Mouse (Mus musculus) embryonic fibroblast, embryonic 13.5 days (primary cell): ENCODE measurements around the gene Cdh15. TPM values are rescaled to one million over a fixed set of nuclear protein-coding genes. Genes with fewer than 3 reads are reported as not detected.
A peak's percentile ranks its signal among the peaks of the same experiment; 100 is the strongest.

Experiments used
- H3K27ac ChIP-seq: 2 replicates; pipeline ENCODE4 v1.5.1; 2012; ENCODE audit warnings: low read length, control low read depth, inconsistent platforms; ENCODE audit not compliant: insufficient read depth
- H3K4me1 ChIP-seq: 2 replicates; pipeline ENCODE4 v1.6.1; 2011; ENCODE audit warnings: low read length; ENCODE audit not compliant: control insufficient read depth, insufficient read depth
- H3K4me3 ChIP-seq: 2 replicates; pipeline ENCODE4 v1.5.1; 2011; ENCODE audit warnings: mild to moderate bottlenecking, control low read depth, low read length; ENCODE audit not compliant: insufficient read depth
- CTCF ChIP-seq: IDR thresholded peaks from 2 replicates; pipeline ENCODE4 v1.5.1; 2011; ENCODE audit warnings: mild to moderate bottlenecking, control low read depth, low read length, moderate library complexity, borderline replicate concordance; ENCODE audit not compliant: insufficient read depth
- POLR2A ChIP-seq: IDR thresholded peaks from 2 replicates; pipeline ENCODE4 v1.6.1; 2011; ENCODE audit warnings: low read depth, mild to moderate bottlenecking, control low read depth, low read length, moderate library complexity
- polyA plus RNA-seq: library from polyadenylated mRNA; stranded (reverse); fragments of >200 nt; gene quantifications from 2 replicates; pipeline ENCODE4 v1.2.4, GENCODE M21; 2011; ENCODE audit warnings: low read depth; ENCODE audit not compliant: missing spikeins, insufficient read length

The Cdh15 gene
- polyA plus RNA-seq = 0.21 TPM in 1 of 2 replicates, not detected in the other

DNA sequence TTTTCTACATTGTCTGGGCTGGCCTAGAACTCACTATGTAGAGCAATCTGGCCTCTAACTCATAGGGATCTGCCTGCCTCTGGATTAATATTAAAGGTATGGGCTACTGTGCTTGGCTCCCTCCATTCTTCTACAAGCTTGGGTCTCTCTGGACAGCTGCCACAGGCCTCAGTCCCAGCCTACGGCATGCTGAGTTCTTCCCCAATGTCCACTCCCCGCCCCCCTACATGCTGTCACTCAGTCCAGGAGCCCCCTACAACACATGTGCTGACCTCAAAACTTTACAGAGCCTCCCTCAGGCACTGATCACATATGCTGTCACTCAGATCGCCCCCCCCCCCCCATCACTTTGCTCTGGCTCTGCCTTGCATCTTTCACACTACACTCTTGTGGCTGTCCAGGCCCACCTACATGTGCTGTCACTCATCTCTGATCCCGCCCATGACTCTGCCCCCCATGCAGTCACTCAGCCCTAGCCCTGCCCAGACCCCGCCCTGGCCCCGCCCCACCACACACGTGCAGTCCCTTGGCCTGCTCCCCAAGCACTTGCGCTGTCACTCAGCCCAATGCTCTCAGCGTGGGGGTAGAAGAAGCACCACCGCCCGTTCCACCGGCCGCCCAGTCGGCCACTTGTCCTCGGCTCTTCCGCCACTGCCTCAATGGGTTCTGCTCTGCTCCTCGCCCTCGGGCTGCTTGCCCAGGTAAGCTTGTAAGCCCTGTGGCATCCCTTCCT lies at the start of gene Cdh15:
TSS of gene Cdh15 (plus strand) at position 138 of the 733 bp plus-strand sequence.
- Histone ChIP-seq H3K27ac (no peak within 1 kb of the TSS), H3K4me1 (no peaks in the 10 kb centered on the region; the same call in 1 of the 2 replicates)

DNA sequence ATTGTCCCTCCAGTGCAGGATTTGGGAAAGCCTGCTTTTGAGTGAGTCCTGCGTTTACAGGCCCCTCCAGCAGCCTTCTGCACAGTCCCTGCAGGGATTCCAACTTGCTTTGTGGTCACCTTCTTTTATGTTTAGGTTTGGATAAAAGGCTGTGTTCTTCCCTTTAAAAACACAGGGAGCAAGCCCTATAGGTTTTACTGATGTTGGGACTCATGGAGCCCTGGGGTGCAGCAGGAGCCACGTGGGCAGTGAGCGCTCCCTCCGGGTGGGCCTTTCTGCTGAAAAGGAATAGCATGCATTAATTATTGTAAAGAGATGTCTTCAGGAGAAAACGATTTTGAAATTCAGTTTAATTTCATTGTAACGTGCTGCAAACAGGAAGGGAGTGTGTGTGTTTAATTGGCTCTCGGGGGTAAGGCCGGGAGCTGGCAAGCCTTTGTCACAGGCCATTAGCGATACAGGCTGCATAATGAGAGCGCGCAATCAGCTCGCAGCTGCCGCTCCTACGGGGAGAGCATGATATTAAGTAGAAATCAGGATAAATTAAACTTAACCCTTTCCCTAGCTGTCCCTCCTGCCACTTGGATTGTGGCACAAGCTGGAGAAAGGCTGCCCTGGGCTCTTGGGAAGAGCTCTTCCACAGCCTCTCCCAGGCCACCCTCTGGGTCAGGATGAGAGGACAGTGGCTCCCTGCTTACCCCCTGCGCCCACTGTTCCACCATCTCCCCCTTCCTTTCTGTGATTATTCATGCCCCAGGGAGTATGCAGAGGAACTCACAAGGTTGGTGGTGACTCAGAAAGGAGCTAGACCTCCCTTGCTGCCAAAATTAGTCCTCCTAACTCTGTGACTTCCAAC lies 43.6 kb upstream of the Cdh15 start:
- TF ChIP-seq POLR2A = no peak
- TF ChIP-seq CTCF = no peak
- no peak overlapping the region for H3K4me3 ChIP-seq
- H3K27ac ChIP-seq = no peak overlapping the region
- peaks cover 5% of the 10 kb centered on the region; the same call in 1 of the 2 replicates for H3K4me1 ChIP-seq

More for the DNA sequence above, at the start of gene Cdh15:
- H3K4me3 ChIP-seq = no peak within 1 kb of the TSS
- TF ChIP-seq CTCF (no peak), POLR2A (no peak)

DNA sequence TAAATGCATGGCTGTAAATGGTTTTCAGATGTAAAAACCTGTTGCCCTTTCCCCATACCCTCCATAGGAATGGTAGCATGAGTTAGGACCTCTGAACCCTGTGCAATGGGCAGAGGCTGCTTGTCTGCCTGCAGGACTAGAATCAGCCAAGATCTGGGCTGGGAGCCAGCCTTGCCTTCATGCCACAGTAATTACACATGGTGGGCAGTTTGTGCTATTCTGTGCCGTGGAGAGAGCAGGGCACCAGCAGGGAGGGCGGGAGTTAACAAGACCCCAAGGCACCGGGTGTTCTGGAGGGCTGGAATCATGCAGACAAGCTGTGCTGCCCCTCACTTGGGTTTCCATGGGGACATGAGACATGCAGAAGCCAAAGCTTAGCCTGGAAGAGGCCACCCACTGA lies 42.4 kb upstream of the Cdh15 start:
- H3K27ac ChIP-seq = no peak overlapping the region
- H3K4me1 ChIP-seq = peaks cover 5% of the 10 kb centered on the region; the same call in 1 of the 2 replicates

DNA sequence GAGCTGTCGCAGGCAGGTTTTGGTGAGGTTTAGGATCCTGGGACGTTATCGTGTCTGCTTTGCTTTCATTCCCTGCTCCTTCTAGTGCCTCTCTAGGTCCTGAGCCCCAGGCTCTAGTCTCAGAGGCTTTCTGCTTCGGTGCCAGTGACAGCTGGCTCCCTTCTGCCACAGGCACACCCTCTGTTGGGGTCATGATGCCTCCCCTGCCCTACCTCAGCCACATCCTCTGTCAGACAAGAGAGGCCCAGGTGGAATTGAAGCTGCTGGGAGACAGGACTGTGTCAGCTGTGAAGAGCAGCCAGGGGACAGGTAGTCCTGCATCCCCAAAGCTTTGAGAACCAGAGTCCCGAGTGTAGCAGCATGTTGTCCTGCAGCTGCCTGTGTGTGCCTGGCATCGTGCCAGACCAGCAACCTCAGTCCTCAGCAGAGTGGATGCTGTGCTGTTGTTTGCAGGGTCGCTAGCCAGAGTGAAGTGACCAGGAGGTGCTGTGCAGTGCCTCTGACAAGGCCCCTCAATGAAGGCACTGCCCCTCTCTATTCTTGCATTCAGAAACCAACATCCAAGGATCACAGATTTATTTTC lies 40.7 kb upstream of the Cdh15 start:
- TF ChIP-seq CTCF (no peak), POLR2A (no peak)
- Histone ChIP-seq H3K27ac (no peak overlapping the region), H3K4me3 (no peak overlapping the region), H3K4me1 (peaks cover 5% of the 10 kb centered on the region; the same call in 1 of the 2 replicates)

More for the DNA sequence above, 42.4 kb upstream of the Cdh15 start:
- no peak overlapping the region for H3K4me3 ChIP-seq
- TF ChIP-seq POLR2A (no peak), CTCF (no peak)

DNA sequence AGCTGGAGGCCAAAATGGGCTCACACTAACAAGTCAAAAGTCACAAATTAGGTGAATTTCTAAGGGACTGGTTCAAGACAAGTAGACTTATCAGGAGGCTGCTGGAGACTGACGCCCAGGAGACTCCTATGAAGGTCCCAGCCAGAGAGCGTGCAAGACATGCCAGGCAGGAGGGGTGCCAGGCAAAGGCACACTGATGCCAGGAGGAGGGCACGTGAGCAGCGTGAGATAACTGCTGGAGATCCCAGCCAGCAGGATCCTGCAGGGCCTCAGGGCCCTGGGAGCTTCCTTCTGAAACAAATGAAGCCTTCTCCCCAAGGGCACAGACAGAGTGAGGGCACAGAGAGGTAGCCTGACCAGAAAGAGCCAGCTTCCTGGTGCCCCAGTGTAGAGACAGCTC lies 39.9 kb upstream of the Cdh15 start:
- peaks cover 5% of the 10 kb centered on the region; the same call in 1 of the 2 replicates for H3K4me1 ChIP-seq
- no peak for TF ChIP-seq CTCF
- no peak for TF ChIP-seq POLR2A

DNA sequence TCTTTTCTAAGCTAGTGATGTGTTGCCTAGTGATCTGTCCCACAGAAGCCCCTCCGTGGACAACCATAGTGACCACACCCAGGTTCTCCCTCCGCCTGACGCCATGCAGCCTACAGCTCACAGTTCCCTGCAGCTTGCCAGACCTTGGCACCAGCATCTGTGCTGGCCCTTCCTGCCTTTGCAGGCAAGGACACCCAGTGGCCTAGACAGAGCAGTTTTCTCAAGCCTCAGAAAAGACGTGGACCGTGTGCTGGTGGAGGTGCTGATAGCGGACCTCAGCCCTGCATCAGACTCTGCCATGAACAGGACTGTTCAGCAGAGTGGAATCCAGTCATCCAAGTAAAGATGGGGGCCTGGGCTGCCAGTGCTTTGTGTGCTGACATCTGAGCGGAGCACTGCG lies 37.4 kb upstream of the Cdh15 start:
- Histone ChIP-seq H3K4me1 (no peaks in the 10 kb centered on the region), H3K4me3 (no peak overlapping the region), H3K27ac (no peak overlapping the region)
- TF ChIP-seq CTCF (no peak), POLR2A (no peak)

More for the DNA sequence above, 39.9 kb upstream of the Cdh15 start:
- no peak overlapping the region for H3K27ac ChIP-seq
- H3K4me3 ChIP-seq = no peak overlapping the region

DNA sequence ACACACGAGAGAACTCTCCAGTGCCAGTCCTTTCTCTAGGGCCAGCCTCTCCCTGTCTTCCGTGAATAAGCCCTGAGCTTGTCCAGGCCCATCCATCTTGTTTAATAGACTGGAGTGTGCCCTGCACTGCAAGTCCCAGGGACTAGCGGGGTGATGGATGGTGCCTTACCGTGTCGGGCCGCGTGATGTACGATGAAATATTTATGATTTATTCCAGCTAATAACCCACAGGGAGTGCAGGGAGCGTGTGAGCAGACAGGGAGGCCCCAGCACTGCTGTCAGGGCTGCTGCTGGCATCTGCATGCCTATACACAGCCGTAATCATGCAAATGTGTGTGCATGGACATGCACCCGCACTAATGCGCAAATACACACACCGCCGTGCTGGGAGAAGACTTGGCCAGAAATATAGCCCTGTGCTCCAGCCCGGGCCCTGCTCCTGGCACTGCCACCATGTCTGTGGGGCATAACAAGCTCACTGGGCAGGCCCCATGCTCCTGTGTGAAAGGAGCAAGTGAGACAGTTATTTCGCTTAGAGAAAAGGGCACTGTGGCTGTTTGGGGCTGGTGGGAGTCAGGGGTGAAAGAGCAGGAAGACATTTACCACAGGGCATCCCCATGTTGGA lies 35.8 kb upstream of the Cdh15 start:
- no peak overlapping the region for H3K27ac ChIP-seq
- TF ChIP-seq CTCF = no peak
- no peak for TF ChIP-seq POLR2A
- no peaks in the 10 kb centered on the region for H3K4me1 ChIP-seq
- no peak overlapping the region for H3K4me3 ChIP-seq

DNA sequence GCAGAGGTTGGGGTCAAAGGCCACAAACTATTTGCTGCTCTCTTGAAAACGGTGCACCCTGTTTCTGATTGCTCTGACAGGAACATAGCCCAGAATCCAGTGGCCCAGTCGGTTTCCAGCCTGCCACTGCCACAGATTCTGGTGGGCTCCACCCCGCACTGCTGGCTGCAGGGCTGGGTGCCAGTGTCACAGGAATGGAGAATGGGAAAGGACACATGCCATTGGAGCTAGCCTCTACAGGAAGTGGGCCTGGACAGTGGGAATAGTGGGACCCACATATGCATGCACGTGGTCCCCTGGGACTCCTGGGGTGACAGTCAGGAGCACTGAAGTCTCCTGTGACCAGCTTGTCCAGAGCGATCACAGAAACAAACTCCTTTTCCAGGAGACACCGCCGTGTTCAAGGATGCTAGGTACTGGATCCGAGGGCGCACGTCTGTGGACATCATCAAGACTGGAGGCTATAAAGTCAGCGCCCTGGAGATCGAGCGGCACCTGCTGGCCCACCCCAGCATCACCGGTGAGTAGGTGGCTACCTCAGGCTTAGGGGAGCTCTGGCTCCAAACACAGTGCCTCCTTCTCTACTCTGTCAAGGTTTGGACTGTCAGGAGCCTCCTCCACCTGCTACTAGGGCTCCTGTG lies 35.0 kb upstream of the Cdh15 start:
- H3K27ac ChIP-seq = no peak overlapping the region
- TF ChIP-seq CTCF = peak; percentile 27; the same call in 1 of the 2 replicates
- TF ChIP-seq POLR2A = no peak
- no peaks in the 10 kb centered on the region for H3K4me1 ChIP-seq
- H3K4me3 ChIP-seq = no peak overlapping the region

DNA sequence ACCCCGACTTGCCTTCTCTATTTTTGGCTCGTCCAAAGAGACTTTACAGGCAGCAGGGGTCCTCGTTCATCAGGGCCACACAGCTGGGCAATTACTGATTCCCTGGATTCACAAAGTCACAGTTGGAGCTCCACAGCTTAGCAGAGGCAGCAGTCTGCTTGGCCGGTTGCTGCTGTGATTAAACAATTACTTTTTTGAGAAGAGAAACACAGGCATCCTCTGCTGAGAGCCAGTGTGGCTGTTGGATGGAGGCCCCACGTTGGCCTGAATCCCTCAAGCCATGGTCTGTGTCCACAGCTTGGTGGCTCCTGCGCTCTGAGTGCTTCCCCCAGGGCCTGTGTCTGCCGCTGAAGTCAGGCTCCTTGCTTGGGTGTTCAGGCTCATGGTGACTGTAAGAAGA lies 33.2 kb upstream of the Cdh15 start:
- Histone ChIP-seq H3K4me1 (no peaks in the 10 kb centered on the region), H3K27ac (no peak overlapping the region), H3K4me3 (no peak overlapping the region)
- TF ChIP-seq POLR2A (no peak), CTCF (no peak)
